Mouse (Mus musculus) adipose tissue, adult 10 weeks (tissue): Measurements from ENCODE around the gene Myh13. TPM values are rescaled to one million over a fixed set of nuclear protein-coding genes. Genes with fewer than 3 reads are reported as not detected.

ENCODE experiments used
- polyA plus RNA-seq: library from polyadenylated mRNA; stranded (reverse); fragments of 350-450 nt; fragmentation: Illumina TruSeq; extraction: RNeasy Lipid Tissue Mini Kit (QIAGEN cat#74804); gene quantifications from one replicate; pipeline ENCODE4 v1.2.3, GENCODE M21; 2014; ENCODE audit warnings: low read depth, low replicate concordance

Gene Myh13
- polyA plus RNA-seq, result 1.1 TPM

DNA sequence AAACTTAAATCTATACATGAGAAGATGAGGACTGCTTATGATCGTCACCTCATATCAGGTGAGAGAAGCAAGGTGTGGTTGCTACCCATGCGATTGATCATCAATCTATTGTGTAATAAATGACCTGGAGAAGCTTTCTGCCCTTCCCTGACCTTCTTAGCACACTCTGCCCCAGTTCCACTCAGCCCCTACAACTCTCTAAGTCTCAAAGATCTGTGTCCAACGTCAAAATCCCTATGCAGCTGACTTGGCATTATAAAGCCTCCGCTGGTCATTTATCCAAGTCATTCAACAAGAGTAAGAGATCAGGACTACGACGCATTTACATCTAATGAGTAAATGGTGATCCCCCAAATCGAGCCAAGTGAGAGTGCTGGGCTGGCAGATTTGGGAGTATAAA lies at the start of gene Myh13:
Gene Myh13, plus strand, starts transcription at position 301 of the 400 bp plus-strand sequence.

DNA sequence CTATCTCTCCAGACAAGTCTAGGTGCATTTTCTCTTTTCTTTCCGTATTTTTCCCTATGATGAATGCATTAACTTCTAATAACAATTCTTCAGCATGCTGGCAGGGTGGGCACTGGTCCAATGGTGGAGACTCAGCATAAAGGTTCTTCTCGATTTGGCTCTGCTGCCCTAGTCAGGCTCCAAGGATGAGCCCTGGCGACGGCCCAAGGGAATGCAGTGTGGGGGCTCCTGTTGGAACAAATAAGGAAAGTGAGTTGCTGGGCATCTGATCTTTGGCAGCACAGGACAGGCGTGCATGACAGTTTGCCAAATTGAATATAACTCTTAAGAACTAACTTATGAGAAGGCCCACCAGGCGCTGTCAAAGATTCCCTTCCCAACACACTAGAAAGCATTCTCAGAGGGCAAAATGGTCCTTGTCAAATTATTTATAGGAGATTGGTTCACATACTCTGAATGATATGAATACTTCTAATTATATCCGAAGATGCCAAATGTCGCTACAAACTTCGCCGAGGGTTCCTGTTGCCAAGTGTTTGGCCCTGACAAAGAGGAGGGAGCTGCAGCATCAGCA lies 44.8 kb upstream of the Myh13 start, which contains the start of gene Myh8:
Gene Myh8, plus strand, starts transcription at position 524 of the 574 bp plus-strand sequence.

Other genes with a start within 250 kb of the Myh13 start
- gene Myh3, start 243.4 kb upstream of the Myh13 start, polyA plus RNA-seq, result 0.05 TPM
- gene Myh2, start 150.6 kb upstream of the Myh13 start, polyA plus RNA-seq, result 0.11 TPM
- gene Myh1, start 121.6 kb upstream of the Myh13 start, polyA plus RNA-seq, result 1.0 TPM
- not detected for gene Myh4, start 83.6 kb upstream of the Myh13 start, polyA plus RNA-seq
- not detected for gene Myh8, start 44.5 kb upstream of the Myh13 start, polyA plus RNA-seq
- 18.3 TPM for gene Gas7, start 133.8 kb downstream of the Myh13 start, polyA plus RNA-seq